Mouse (Mus musculus) ES-E14 (cell line): Measurements from ENCODE around the gene Itk. TPM values are rescaled to one million over a fixed set of nuclear protein-coding genes. Genes with fewer than 3 reads are reported as not detected.

ENCODE experiments used
- DNase-seq: peaks from one replicate; pipeline ENCODE4 v3.0.0-alpha.2; 2013; ENCODE audit warnings: low read depth, low spot score
- H3K27ac ChIP-seq: 2 replicates; pipeline ENCODE4 v1.5.1; 2012; ENCODE audit warnings: low read depth, mild to moderate bottlenecking, low read length, moderate library complexity, mixed read lengths; ENCODE audit not compliant: poor library complexity, insufficient read depth, severe bottlenecking
- H3K36me3 ChIP-seq: 2 replicates; pipeline ENCODE4 v1.6.1; 2012; ENCODE audit warnings: mild to moderate bottlenecking, low read length, moderate library complexity, mixed read lengths; ENCODE audit not compliant: control insufficient read depth, poor library complexity, insufficient read depth, severe bottlenecking
- H3K4me1 ChIP-seq, 2 experiments: fragments of 150-350 bp in 1 of 2; sonication (generic) in 1 of 2; 2 replicates each; pipeline ENCODE4 v1.6.1; 2012; ENCODE audit warnings: low read length in 2 of 2, mild to moderate bottlenecking in 1 of 2, mixed read lengths in 1 of 2; ENCODE audit not compliant: control insufficient read depth in 2 of 2, insufficient read depth in 2 of 2, poor library complexity in 1 of 2
- H3K4me3 ChIP-seq, 2 experiments: fragments of 150-350 bp in 1 of 2; sonication (generic) in 1 of 2; 2 replicates each; pipeline ENCODE4 v1.5.1; 2012; ENCODE audit warnings: low read length in 2 of 2, low read depth in 1 of 2, mild to moderate bottlenecking in 1 of 2, mixed read lengths in 1 of 2; ENCODE audit not compliant: insufficient read depth in 1 of 2, poor library complexity in 1 of 2, severe bottlenecking in 1 of 2
- H3K9ac ChIP-seq: 2 replicates; pipeline ENCODE4 v1.6.1; 2012; ENCODE audit warnings: low read depth, mild to moderate bottlenecking, low read length, mixed read lengths; ENCODE audit not compliant: poor library complexity, insufficient read depth, severe bottlenecking
- H3K9me3 ChIP-seq: fragments of 150-350 bp; sonication (generic); 2 replicates; pipeline ENCODE4 v1.6.1; 2012; ENCODE audit warnings: low read depth, mild to moderate bottlenecking, low read length; ENCODE audit not compliant: control insufficient read depth, insufficient read depth
- CHD2 ChIP-seq: IDR thresholded peaks from 2 replicates; pipeline ENCODE4 v1.6.1; 2014; ENCODE audit warnings: mild to moderate bottlenecking, low read depth, low read length, inconsistent platforms
- HCFC1 ChIP-seq: IDR thresholded peaks from 2 replicates; pipeline ENCODE4 v1.6.1; 2012; ENCODE audit warnings: low read length, inconsistent platforms, borderline replicate concordance; ENCODE audit not compliant: insufficient read depth
- MAFK ChIP-seq: IDR thresholded peaks from 2 replicates; pipeline ENCODE4 v1.6.1; 2014; ENCODE audit warnings: mild to moderate bottlenecking, low read depth, low read length, inconsistent platforms; ENCODE audit not compliant: insufficient read depth
- ZC3H11A ChIP-seq: IDR thresholded peaks from 2 replicates; pipeline ENCODE4 v1.6.1; 2012; ENCODE audit warnings: low read depth, mild to moderate bottlenecking, inconsistent platforms, low read length, borderline replicate concordance
- ZNF384 ChIP-seq: IDR thresholded peaks from 2 replicates; pipeline ENCODE4 v1.6.1; 2012; ENCODE audit warnings: low read depth, low read length, inconsistent platforms
- in situ Hi-C, 2 experiments: fragments of 600-800 bp; cut with MboI; formaldehyde crosslinking; loops; one replicate each; pipeline ENCODE4 v1.15.1; 2025; ENCODE audit warnings: low sequenced_read_pairs in 2 of 2, inconsistent platforms in 1 of 2; ENCODE audit not compliant: unreplicated experiment in 2 of 2
- total RNA-seq: library from RNA; depleted of rRNA; stranded (reverse); fragments of 300-350 nt; gene quantifications from 2 replicates; pipeline ENCODE4 v1.2.3, GENCODE M21; 2012

Gene Itk
- total RNA-seq, 1 experiment: not detected

- Histone ChIP-seq H3K4me1 (no peaks in the 10 kb centered on the region), H3K4me3 (no peak overlapping the region), H3K36me3 (no peaks in the 10 kb centered on the region), H3K27ac (no peak overlapping the region), H3K9me3 (no peaks in the 10 kb centered on the region), H3K9ac (no peak overlapping the region)
- TF ChIP-seq ZNF384 (no peak), MAFK (no peak), HCFC1 (no peak), CHD2 (no peak), ZC3H11A (no peak)
- in situ Hi-C loops: no loop called here
- no peak for DNase-seq
Observed at GRCm38 (mm10) chr11:46401555-46401954, 12.2 kb upstream of the Itk start.

GRCm38 (mm10) chr11:46398933-46399383 is 9.6 kb upstream of the Itk start:
- Histone ChIP-seq H3K9ac (no peak overlapping the region), H3K4me3 (no peak overlapping the region), H3K4me1 (peaks cover 0 to 3% of the 10 kb centered on the region in 2 experiments; a peak in 1 of 4 replicates), H3K36me3 (no peaks in the 10 kb centered on the region), H3K27ac (no peak overlapping the region), H3K9me3 (no peaks in the 10 kb centered on the region)
- TF ChIP-seq CHD2: no peak
- TF ChIP-seq MAFK: no peak
- TF ChIP-seq ZNF384: no peak
- no peak for TF ChIP-seq ZC3H11A
- no peak for TF ChIP-seq HCFC1
- no peak for DNase-seq
- in situ Hi-C loops: no loop called here

DNA sequence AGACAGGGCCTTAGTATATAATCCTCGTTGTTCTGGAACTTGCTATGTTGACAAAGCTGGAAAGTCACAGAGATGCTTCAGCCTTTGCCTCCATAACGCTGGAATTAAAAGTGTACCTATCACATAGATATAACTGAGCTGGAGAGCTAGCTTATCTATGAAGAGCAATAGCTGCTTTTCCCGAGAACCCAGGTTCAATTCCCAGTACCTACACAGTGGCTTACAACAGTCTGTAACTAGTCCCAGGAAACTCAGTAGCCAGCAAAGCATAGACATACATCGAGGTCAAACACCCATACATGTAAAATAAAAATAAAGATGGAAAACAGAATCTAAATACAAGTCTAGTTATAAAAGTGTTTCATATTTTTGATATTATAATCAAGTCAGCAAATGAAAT is 9.2 kb upstream of the Itk start:
- TF ChIP-seq ZC3H11A: no peak
- no peak for TF ChIP-seq HCFC1
- TF ChIP-seq CHD2: no peak
- no peak for TF ChIP-seq ZNF384
- no peak for TF ChIP-seq MAFK
- no peak for DNase-seq
- H3K9ac ChIP-seq: no peak overlapping the region
- peaks cover 0 to 3% of the 10 kb centered on the region in 2 experiments; a peak in 1 of 4 replicates for H3K4me1 ChIP-seq
- H3K4me3 ChIP-seq: no peak overlapping the region
- H3K9me3 ChIP-seq: no peaks in the 10 kb centered on the region
- H3K27ac ChIP-seq: no peak overlapping the region
- in situ Hi-C loops: no loop called here
- no peaks in the 10 kb centered on the region for H3K36me3 ChIP-seq

DNA sequence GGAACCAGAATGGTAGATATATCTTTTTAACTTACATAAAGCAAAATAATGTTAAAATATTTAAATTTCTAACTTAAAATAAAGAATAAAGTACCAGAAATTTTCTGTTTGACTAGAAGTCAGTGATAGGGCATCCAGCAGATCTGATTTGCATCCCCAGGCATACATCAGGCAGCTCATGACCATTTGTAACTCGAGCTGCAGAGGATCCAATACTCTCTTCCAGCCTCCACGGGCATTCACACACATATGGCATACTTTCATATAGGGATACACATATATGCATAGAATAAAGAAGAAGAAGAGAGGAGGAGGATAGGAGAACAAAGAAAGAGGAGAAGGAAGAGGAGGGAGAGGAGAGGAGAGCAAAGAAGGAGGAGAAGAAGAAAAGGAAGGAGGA is 8.6 kb upstream of the Itk start:
- TF ChIP-seq CHD2 (no peak), HCFC1 (no peak), ZC3H11A (no peak), MAFK (no peak), ZNF384 (no peak)
- Histone ChIP-seq H3K4me1 (peaks cover 0 to 3% of the 10 kb centered on the region in 2 experiments; a peak in 1 of 4 replicates), H3K27ac (no peak overlapping the region), H3K36me3 (no peaks in the 10 kb centered on the region), H3K4me3 (no peak overlapping the region), H3K9me3 (no peaks in the 10 kb centered on the region), H3K9ac (no peak overlapping the region)
- in situ Hi-C loops: no loop called here
- no peak for DNase-seq

DNA sequence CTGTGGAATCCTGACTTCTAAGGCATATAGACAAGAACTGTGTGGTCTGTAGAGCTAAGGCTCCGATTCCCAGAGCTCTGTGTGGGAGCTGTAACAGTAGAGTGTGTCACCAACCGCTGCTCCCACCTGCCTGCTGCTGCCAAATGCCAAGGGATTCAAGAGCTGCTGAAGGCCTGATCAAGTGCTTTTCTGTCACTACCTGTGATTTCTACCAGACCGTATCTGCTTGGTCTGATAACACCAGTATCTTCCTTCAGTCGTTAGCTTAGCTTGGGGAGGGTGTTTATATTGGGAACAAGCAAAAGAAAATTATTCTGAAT is 7.5 kb upstream of the Itk start:
- H3K9ac ChIP-seq: no peak overlapping the region
- H3K9me3 ChIP-seq: no peaks in the 10 kb centered on the region
- no peak overlapping the region for H3K4me3 ChIP-seq
- no peak overlapping the region for H3K27ac ChIP-seq
- TF ChIP-seq HCFC1: no peak
- no peak for TF ChIP-seq MAFK
- TF ChIP-seq ZNF384: no peak
- TF ChIP-seq ZC3H11A: no peak
- peaks cover 0 to 3% of the 10 kb centered on the region in 2 experiments; a peak in 1 of 4 replicates for H3K4me1 ChIP-seq
- H3K36me3 ChIP-seq: no peaks in the 10 kb centered on the region
- in situ Hi-C loops: no loop called here
- DNase-seq: no peak
